Mouse (Mus musculus): ENCODE results near the gene Pnpla5.

DNA sequence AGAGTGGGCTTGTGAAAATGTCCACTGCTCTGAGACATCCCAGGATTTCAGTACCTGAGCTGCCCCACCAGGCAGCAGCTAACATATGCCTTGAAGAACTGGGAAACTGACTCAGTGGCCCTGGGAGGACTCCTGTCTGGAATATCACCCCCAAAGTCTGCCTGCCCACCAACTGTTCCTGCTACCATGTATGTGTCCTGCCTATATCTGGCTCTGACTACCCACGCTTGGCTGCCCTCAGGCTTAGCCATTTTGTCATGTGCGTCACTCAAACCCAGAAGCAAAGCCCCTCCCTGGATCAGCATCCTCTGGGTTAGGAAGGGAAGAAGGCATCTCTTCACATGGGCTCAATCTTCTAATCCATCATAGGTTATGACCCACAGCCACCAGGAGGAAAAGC lies 43.5 kb downstream of the Pnpla5 start:
- no peak for TF ChIP-seq POLR2A (IDR thresholded peaks at IDR 0.05; ENCODE audit: low read depth, low read length)
- no peak for TF ChIP-seq CTCF (conservative IDR thresholded peaks at IDR 0.05; ENCODE audit: insufficient read depth, insufficient read length, low read depth, low read length)

All from kidney, adult 2 months (tissue).